Mouse (Mus musculus) hindbrain, embryonic 14.5 days (tissue): Measurements from ENCODE around the gene Adgrd1. TPM values are rescaled to one million over a fixed set of nuclear protein-coding genes. Genes with fewer than 3 reads are reported as not detected.

Experiments
- ATAC-seq: fragments of 200-750 bp; cut with Nextera tagmentation; 2 replicates; pipeline ENCODE4 v1.8.0; 2017; ENCODE audit warnings: moderate number of reproducible peaks, mild to moderate bottlenecking, moderate TSS enrichment, moderate library complexity; ENCODE audit not compliant: low FRiP score
- DNase-seq: peaks from one replicate; pipeline ENCODE4 v3.0.0-alpha.2; 2015; ENCODE audit warnings: low spot score
- H3K27ac ChIP-seq: fragments of 300-500 bp; sonication (generic); 2 replicates; pipeline ENCODE4 v1.5.1; 2014; ENCODE audit warnings: mild to moderate bottlenecking, moderate library complexity
- H3K27me3 ChIP-seq: fragments of 300-500 bp; sonication (generic); 2 replicates; pipeline ENCODE4 v1.6.1; 2014; ENCODE audit warnings: mild to moderate bottlenecking, low read length, mixed read lengths; ENCODE audit not compliant: control insufficient read depth, insufficient read depth
- H3K36me3 ChIP-seq: fragments of 300-500 bp; sonication (generic); replicated peaks from 2 replicates; pipeline ENCODE4 v1.6.1; 2014; ENCODE audit not compliant: control insufficient read depth, insufficient read depth
- H3K4me1 ChIP-seq: fragments of 300-500 bp; sonication (generic); replicated peaks from 2 replicates; pipeline ENCODE4 v1.6.1; 2014; ENCODE audit warnings: antibody characterized with exemption, low read length, mixed read lengths; ENCODE audit not compliant: control insufficient read depth, insufficient read depth
- H3K4me2 ChIP-seq: fragments of 300-500 bp; sonication (generic); replicated peaks from 2 replicates; pipeline ENCODE4 v1.6.1; 2014; ENCODE audit warnings: mild to moderate bottlenecking, moderate library complexity
- H3K4me3 ChIP-seq: fragments of 300-500 bp; sonication (generic); replicated peaks from 2 replicates; pipeline ENCODE4 v1.5.1; 2014; ENCODE audit warnings: mild to moderate bottlenecking, low read length
- H3K9ac ChIP-seq: fragments of 300-500 bp; sonication (generic); 2 replicates; pipeline ENCODE4 v1.6.1; 2014
- H3K9me3 ChIP-seq: fragments of 300-500 bp; sonication (generic); 2 replicates; pipeline ENCODE4 v1.6.1; 2016; ENCODE audit warnings: low read length; ENCODE audit not compliant: control insufficient read depth
- WGBS: fragments of 180-500 bp; shearing (Covaris S2); extraction: QIAGEN DNeasy Blood & Tissue Kit; methylation state at CpG from one replicate; pipeline ENCODE4 v1.1.7; 2014; 5-methylcytosine and 5-hydroxymethylcytosine counted together
- polyA plus RNA-seq: library from polyadenylated mRNA; unstranded; fragments of >200 nt; fragmentation: Nextera tagmentation; extraction: Ambion mirVana; gene quantifications from 2 replicates; pipeline ENCODE4 v1.2.1, GENCODE M21; 2014

Adgrd1 gene
- polyA plus RNA-seq, 1 experiment from 2014 or later = 0.12 TPM

GRCm38 (mm10) chr5:129243120-129243519 is 146.6 kb downstream of the Adgrd1 start:
- no peaks in the 10 kb centered on the region for H3K36me3 ChIP-seq
- no peaks in the 10 kb centered on the region for H3K9me3 ChIP-seq
- 0 out of 2 replicates have a peak overlapping the region, but pooled peaks have one; percentile 26 for H3K27ac ChIP-seq
- no peak for ATAC-seq
- 71% methylated on average over 4 of the region's 4 CpGs for WGBS
- 0 out of 2 replicates have a peak, but pooled peaks cover 4% of the 10 kb centered on the region for H3K4me1 ChIP-seq
- no peak overlapping the region for H3K4me3 ChIP-seq
- H3K27me3 ChIP-seq = no peaks in the 10 kb centered on the region
- H3K4me2 ChIP-seq = no peak overlapping the region
- H3K9ac ChIP-seq = no peak overlapping the region
- DNase-seq = no peak

- Histone ChIP-seq H3K27ac (no peak overlapping the region), H3K4me3 (no peak overlapping the region), H3K27me3 (no peaks in the 10 kb centered on the region), H3K36me3 (no peaks in the 10 kb centered on the region), H3K4me1 (0 out of 2 replicates have a peak, but pooled peaks cover 4% of the 10 kb centered on the region), H3K4me2 (no peak overlapping the region), H3K9ac (no peak overlapping the region), H3K9me3 (no peaks in the 10 kb centered on the region)
- ATAC-seq = no peak
- DNase-seq = no peak
- 50% methylated on average over 5 of the region's 5 CpGs for WGBS
These were observed 147.8 kb downstream of the Adgrd1 start for GRCm38 (mm10) chr5:129244392-129244791.

GRCm38 (mm10) chr5:129249080-129249479 is 152.5 kb downstream of the Adgrd1 start:
- Histone ChIP-seq H3K4me2 (no peak overlapping the region), H3K4me1 (no peaks in the 10 kb centered on the region), H3K9me3 (no peaks in the 10 kb centered on the region), H3K4me3 (no peak overlapping the region), H3K9ac (no peak overlapping the region), H3K27ac (no peak overlapping the region), H3K27me3 (no peaks in the 10 kb centered on the region), H3K36me3 (no peaks in the 10 kb centered on the region)
- WGBS = 86% methylated on average over 8 of the region's 8 CpGs
- DNase-seq (no peak), ATAC-seq (no peak)

Other genes starting within 250 kb of the Adgrd1 start
- 8.1 and 8.9 TPM in 2 replicates for gene Rimbp2, start 143.3 kb upstream of the Adgrd1 start, polyA plus RNA-seq
- gene Stx2, start 88.2 kb upstream of the Adgrd1 start, polyA plus RNA-seq = 15.0 and 15.2 TPM in 2 replicates
- 343 and 359 TPM in 2 replicates for gene Ran, start 76.7 kb upstream of the Adgrd1 start, polyA plus RNA-seq